Mouse (Mus musculus) erythroblast, embryonic 14.5 days (primary cell): Measurements from ENCODE around the gene Knop1. TPM values are rescaled to one million over a fixed set of nuclear protein-coding genes. Genes with fewer than 3 reads are reported as not detected.

ENCODE experiments used
- H3K27me3 ChIP-seq: 2 replicates; pipeline ENCODE4 v1.6.1; 2012; ENCODE audit warnings: inconsistent platforms; ENCODE audit not compliant: control insufficient read depth
- H3K36me3 ChIP-seq: 2 replicates; pipeline ENCODE4 v1.6.1; 2012; ENCODE audit warnings: mild to moderate bottlenecking, inconsistent platforms; ENCODE audit not compliant: control insufficient read depth
- H3K4me1 ChIP-seq: 2 replicates; pipeline ENCODE4 v1.6.1; 2012; ENCODE audit warnings: inconsistent platforms; ENCODE audit not compliant: control insufficient read depth
- H3K4me3 ChIP-seq: replicated peaks from 2 replicates; pipeline ENCODE3; 2012; ENCODE audit warnings: moderate library complexity, mild to moderate bottlenecking, inconsistent platforms
- H3K9me3 ChIP-seq: 2 replicates; pipeline ENCODE4 v1.6.1; 2012; ENCODE audit warnings: low read length, inconsistent platforms, mixed read lengths; ENCODE audit not compliant: control insufficient read depth
- GATA1 ChIP-seq: IDR thresholded peaks from 2 replicates; pipeline ENCODE4 v1.6.1; 2012; ENCODE audit warnings: low read length, inconsistent platforms, mixed read lengths
- TAL1 ChIP-seq: IDR thresholded peaks from 3 replicates; pipeline ENCODE4 v1.6.1; 2012; ENCODE audit warnings: low read length, inconsistent platforms, mixed read lengths
- polyA plus RNA-seq: library from polyadenylated mRNA; stranded (reverse); fragments of >175 nt; gene quantifications from 2 replicates; pipeline ENCODE4 v1.2.3, GENCODE M21; 2012

Knop1 gene
- polyA plus RNA-seq, 1 experiment, result 0.68 TPM

DNA sequence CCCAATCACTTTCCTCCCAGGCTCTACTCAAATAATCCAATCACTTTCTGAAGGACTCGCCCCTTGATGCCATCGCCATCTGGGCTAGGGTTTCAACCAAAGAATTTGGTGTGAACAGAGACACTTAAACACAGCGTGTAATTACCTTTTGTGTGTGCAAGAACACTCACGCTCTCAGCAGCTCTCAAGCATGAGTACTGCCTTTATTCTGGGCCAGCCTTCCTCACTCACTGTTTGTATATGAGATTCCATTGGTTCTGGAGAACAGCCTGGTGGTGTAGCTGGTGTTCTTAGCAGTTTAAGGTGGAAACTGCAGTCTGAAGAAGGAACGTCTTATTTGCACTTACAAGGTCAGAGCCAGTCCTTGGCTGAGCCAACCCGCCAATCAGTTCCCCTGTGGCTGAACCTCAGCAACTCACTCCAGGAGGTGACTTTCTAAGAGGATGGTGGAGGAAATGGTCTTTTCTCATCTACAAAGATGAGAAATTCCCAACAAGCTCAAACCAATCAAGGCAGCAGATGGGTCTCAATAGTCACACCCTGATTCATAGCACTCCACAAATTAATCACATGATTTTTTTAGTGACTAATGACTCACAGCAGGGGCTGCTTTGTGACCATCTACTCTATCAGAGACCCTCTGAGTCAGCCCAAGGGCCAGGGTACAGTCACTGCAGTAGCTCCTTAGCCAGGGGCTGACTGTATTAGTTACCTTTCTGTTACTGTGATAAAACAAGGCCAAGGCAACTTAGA, 31.4 kb upstream of the Knop1 start:
- no peaks in the 10 kb centered on the region for H3K9me3 ChIP-seq
- TF ChIP-seq GATA1 (no peak), TAL1 (no peak)
- no peaks in the 10 kb centered on the region for H3K36me3 ChIP-seq
- H3K4me3 ChIP-seq, result no peak overlapping the region
- H3K27me3 ChIP-seq, result no peaks in the 10 kb centered on the region
- no peaks in the 10 kb centered on the region for H3K4me1 ChIP-seq

DNA sequence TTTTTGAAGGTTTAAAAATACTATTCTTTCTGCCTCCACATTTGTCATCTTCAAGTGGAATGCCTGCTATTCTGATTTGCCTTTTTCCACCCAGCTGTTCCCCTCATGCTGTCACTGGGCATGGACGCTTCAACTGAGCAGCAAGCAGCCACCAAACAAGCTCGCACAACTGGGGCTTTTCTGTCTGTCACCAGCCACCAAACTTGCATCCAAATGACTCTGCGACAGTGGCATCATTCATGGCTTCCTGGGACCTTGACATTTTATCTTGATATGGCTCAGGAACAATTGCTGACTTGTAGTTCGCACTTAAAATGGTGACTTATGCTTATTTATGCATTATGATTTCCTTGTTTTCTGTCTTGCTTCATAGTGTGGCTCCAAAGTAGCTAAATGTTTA, 28.9 kb upstream of the Knop1 start:
- Histone ChIP-seq H3K4me1 (no peaks in the 10 kb centered on the region), H3K36me3 (no peaks in the 10 kb centered on the region), H3K4me3 (no peak overlapping the region), H3K9me3 (no peaks in the 10 kb centered on the region), H3K27me3 (no peaks in the 10 kb centered on the region)
- no peak for TF ChIP-seq GATA1
- TF ChIP-seq TAL1, result no peak

DNA sequence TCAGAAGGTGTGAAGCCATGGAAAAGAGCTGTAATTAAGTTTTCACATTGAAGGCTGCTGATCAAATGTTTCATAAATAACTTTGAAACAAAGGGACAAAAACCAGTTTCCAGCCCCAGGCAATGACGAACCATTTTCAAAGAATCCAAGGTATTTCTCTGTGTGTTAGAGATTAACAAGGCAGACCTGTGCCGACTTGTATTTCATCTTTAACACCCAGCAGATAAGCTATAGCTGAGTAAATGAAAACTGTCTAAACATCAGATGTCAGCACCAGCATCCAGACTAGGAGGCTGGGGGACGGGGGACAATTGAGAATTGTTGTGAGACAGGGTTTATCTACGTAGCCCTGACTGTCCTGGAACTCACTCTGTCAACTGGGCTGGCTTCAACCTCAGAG, 27.9 kb upstream of the Knop1 start:
- TF ChIP-seq GATA1 (no peak), TAL1 (no peak)
- Histone ChIP-seq H3K36me3 (no peaks in the 10 kb centered on the region), H3K4me1 (no peaks in the 10 kb centered on the region), H3K9me3 (no peaks in the 10 kb centered on the region), H3K4me3 (no peak overlapping the region), H3K27me3 (no peaks in the 10 kb centered on the region)

DNA sequence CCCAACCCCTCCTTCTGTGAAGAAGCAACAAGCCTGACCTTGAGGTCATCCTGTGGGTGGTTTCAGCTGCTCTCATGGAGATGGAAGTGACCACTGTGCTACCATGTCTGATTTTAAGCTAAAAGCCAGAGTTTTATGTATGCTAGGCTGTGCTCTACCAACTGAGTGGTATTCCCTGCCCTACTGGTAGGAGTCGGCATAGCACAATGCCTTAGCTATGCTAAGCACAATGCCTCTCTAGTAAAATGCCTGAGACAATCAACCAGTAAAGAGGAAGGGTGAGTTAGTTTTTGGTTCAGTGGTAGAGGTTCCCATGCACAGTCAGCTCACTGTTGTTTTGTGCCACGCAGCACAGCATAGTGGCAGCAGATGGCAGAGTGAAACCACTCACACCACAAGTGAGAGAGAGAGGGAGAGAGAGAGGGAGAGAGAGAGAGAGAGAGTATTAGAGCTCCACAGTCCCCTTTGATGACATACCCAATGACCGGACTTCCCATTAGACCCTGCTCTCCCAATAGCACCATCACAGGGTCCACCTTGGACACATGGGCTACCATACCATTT, 23.5 kb upstream of the Knop1 start:
- H3K4me1 ChIP-seq, result no peaks in the 10 kb centered on the region
- no peak overlapping the region for H3K4me3 ChIP-seq
- H3K27me3 ChIP-seq, result no peaks in the 10 kb centered on the region
- TF ChIP-seq GATA1, result no peak
- TF ChIP-seq TAL1, result no peak
- no peaks in the 10 kb centered on the region for H3K9me3 ChIP-seq
- H3K36me3 ChIP-seq, result no peaks in the 10 kb centered on the region

DNA sequence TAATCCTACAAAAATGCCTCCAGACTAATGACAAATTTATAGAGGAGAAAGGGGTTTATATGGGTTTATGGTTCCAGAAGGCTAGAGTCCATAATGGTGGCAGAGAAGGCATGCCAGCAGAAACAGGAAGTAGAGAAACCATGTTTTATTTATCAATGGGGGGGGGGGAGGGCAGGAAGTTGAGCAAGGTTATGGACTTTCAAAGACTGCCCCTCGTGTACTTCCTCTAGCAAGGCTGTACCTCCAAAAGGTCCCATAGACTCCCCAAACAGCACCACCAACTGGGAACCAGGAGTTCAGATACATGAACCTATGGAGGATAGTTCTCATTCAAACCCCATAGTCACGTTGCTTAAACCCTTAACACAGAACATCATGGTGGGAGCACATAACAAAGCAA, 9.3 kb upstream of the Knop1 start:
- Histone ChIP-seq H3K4me1 (no peaks in the 10 kb centered on the region), H3K27me3 (no peaks in the 10 kb centered on the region), H3K9me3 (no peaks in the 10 kb centered on the region), H3K4me3 (no peak overlapping the region), H3K36me3 (no peaks in the 10 kb centered on the region)
- TF ChIP-seq TAL1 (no peak), GATA1 (no peak)

DNA sequence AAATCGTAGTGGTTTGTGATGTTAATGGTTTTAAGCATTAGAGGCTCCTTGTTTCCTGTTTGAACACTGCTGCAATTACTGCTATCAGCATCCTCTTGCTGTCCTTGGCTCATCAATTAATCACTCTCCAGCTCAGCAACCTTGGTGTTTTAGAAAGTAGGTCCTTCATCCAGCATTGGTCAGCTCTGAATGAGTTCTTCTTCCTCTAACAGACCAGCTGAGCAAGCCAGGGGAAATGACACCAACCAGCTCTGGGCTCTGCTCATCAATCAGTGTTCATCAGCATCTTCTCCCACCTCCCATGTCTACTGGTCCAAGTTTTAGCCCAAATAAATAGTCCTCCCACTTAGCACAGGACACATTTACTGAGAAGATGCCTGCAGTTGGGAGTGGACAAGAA, 2.6 kb upstream of the Knop1 start:
- no peaks in the 10 kb centered on the region for H3K36me3 ChIP-seq
- TF ChIP-seq TAL1, result no peak
- TF ChIP-seq GATA1, result no peak
- no peaks in the 10 kb centered on the region for H3K27me3 ChIP-seq
- H3K4me3 ChIP-seq, result no peak overlapping the region
- peaks cover 26% of the 10 kb centered on the region for H3K4me1 ChIP-seq
- no peaks in the 10 kb centered on the region for H3K9me3 ChIP-seq

DNA sequence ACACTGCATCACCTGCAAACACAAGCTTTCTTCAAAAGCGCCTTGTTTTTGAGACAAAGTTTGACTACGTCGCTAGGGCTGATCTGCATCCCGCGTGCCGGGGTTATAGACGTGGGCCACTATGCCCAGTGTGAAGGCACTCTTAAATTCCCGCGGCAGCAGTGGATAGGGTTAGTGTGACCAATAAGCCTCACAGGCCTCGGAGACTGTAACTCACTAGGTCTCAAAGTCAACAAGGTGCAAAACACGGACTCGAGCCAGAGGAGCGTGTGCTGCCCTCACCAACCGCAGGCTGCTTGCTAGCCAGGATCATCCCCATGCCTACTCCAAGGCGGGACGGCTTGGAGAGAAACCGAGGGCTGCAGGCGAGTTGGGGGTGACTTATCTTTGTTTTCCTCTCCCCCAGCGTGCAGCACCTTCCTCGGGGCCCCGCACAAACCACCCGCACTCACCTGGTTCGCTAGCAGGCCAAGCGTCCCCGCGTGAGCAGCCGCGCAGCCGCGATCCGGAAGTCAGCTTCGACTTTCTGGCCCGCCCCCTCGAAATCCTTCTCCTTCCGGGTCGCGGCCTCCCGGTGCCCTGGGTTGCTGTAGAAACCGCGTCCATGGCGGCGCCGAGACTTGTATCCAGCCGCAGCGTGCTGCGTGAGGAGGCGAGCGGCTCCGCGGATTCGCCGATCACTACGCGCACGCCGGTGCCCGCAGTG, 730 bp downstream of the Knop1 start, which contains the start of gene Iqck:
Gene Iqck (plus strand): TSS at position 582 of the 706 bp plus-strand sequence.
- Histone ChIP-seq H3K27me3 (no peaks in the 10 kb centered on the region), H3K4me1 (peaks cover 35% of the 10 kb centered on the region), H3K9me3 (no peaks in the 10 kb centered on the region), H3K36me3 (peaks cover 31% of the 10 kb centered on the region), H3K4me3 (peak within 1 kb of the TSS; percentile 82)
- TF ChIP-seq GATA1 (no peak), TAL1 (no peak)

DNA sequence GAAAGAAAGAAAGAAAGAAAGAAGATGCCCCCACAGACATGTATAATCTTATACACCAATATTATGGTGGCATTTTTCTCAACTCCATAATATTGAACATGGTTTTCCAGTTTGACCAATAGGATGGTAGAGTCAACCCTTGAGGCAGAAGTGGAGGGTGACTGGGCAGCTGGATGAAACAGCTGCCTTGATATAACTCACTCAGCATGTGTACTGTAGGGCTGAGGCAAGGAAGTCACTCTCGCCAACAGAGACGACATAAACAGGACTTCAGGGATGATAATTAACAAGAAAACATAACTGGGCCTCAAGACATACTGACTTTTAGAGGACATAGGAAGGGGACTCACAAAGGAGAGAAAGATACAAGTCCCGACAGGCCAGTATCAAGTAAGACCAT, 1.4 kb downstream of the Knop1 start:
- Histone ChIP-seq H3K36me3 (peaks cover 38% of the 10 kb centered on the region), H3K4me1 (peaks cover 42% of the 10 kb centered on the region), H3K4me3 (peak overlapping the region; percentile 82), H3K9me3 (no peaks in the 10 kb centered on the region), H3K27me3 (no peaks in the 10 kb centered on the region)
- no peak for TF ChIP-seq TAL1
- no peak for TF ChIP-seq GATA1

DNA sequence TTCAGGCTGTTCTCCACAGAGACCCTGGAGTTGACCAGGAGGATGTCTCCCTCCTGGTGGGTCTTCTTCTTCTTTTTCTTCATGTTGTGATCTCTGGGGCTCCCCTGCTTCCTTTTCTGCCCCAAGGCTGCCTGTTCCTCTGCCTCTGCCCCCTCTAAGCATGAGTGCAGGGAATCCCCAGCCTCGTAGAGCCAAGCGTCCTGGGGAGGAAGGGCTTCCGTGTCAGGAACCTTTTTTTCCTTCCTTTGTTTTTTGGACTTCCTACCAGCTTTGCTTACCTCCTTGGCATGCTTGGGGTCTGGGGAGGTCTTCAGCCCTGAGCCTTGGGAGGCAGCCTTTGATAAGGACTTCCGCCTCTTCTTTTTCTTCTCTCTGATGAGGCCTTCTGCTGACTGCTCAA, 3.4 kb downstream of the Knop1 start:
- Histone ChIP-seq H3K4me3 (no peak overlapping the region), H3K27me3 (no peaks in the 10 kb centered on the region), H3K9me3 (no peaks in the 10 kb centered on the region), H3K36me3 (peaks cover 58% of the 10 kb centered on the region), H3K4me1 (peaks cover 44% of the 10 kb centered on the region)
- TF ChIP-seq GATA1 (no peak), TAL1 (no peak)
